Mouse (Mus musculus) spleen, adult 2 months (tissue): ENCODE data around the gene Prrt1.

ENCODE experiments used
- CTCF ChIP-seq: fragments of 200-500 bp; IDR thresholded peaks from 2 replicates; pipeline ENCODE4 v1.5.1; 2011; ENCODE audit warnings: mild to moderate bottlenecking, inconsistent platforms; ENCODE audit not compliant: insufficient read depth, insufficient read length, insufficient replicate concordance; ENCODE audit errors: extremely low read depth
- POLR2A ChIP-seq: fragments of 200-500 bp; IDR thresholded peaks from 2 replicates; pipeline ENCODE4 v1.6.1; 2011; ENCODE audit warnings: low read depth, low read length, inconsistent platforms

DNA sequence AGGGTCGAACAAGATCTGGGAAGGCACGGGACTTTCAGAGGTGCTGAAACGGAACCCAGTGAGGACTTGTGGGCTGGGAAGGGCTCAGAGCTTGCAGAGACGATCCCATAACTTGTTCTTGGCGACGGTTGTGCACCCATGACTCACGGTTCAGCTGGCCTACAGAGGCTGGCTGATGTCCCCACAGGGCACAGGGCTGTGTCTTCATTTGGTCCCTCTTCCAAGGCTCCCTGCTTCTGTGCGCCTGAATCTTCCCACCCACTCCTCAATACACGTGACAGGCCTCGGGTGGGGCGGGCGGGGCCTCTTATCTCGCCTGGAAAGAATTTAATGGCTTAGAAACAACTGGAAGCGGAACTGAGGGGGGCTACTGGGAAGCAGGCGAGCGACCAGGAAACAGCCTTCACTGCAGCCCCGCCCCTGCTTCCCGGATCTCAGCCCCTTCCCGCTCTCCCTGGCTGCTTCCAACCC is 31.8 kb downstream of the Prrt1 start:
- no peak for TF ChIP-seq POLR2A
- no peak for TF ChIP-seq CTCF
